Mouse (Mus musculus) v-Abl transformed pro-B cells (cell line): Measurements from ENCODE around the gene Vmn1r61.

Experiments used
- in situ Hi-C, 2 experiments: fragments of 400-800 bp; cut with MboI; formaldehyde crosslinking; loops; one replicate each; pipeline ENCODE4 v1.15.1; 2025; ENCODE audit not compliant: unreplicated experiment in 2 of 2

Gene Vmn1r61

GRCm38 (mm10) chr7:5613195-5613594, at the start of gene Vmn1r61:
Vmn1r61 (minus strand) TSS chr7:5613295.
- in situ Hi-C loops = no loop called here
